ENCODE assay signal across 27 mouse cellular contexts in genomic region chr9:60077761-60078160, GRCm38 (mm10).
"Had no signal": no experiment of that assay in that cellular context is flagged by ENCODE, and none has a peak within 500 bp of the region (broad histone marks: within the 10 kb centered on the region; RNA-seq: fewer than 3 reads in every experiment).

No protein-coding gene starts in this region.

- H3K4me1 ChIP-seq: liver, embryonic 12.5 days; liver, embryonic 13.5 days; liver, embryonic 15.5 days; megakaryocyte, embryonic 14.5 days had no signal

- DNase-seq: left cerebral cortex, postnatal 4 days; liver; liver, embryonic 13.5 days; liver, postnatal 0 days; lung, adult 18-20 months; lung, adult 2 months; lung, embryonic 14.5 days; lung, postnatal 4 days; midbrain, embryonic 14.5 days had no signal

- H3K27ac ChIP-seq: left cerebral cortex, adult 2 months; limb, embryonic 10.5 days; limb, embryonic 12.5 days; limb, embryonic 13.5 days; limb, embryonic 15.5 days; liver, embryonic 12.5 days; liver, embryonic 13.5 days; liver, embryonic 14.5 days; liver, embryonic 15.5 days; lung, embryonic 15.5 days; macrophage; midbrain, embryonic 10.5 days; midbrain, embryonic 12.5 days; midbrain, embryonic 13.5 days; midbrain, embryonic 15.5 days; neural tube, embryonic 12.5 days; neural tube, embryonic 13.5 days had no signal

- H3K4me3 ChIP-seq: left cerebral cortex, adult 2 months; limb, embryonic 10.5 days; limb, embryonic 12.5 days; limb, embryonic 13.5 days; limb, embryonic 15.5 days; liver, embryonic 12.5 days; liver, embryonic 13.5 days; liver, embryonic 15.5 days; lung, embryonic 15.5 days; megakaryocyte, embryonic 14.5 days; midbrain, embryonic 10.5 days; midbrain, embryonic 12.5 days; midbrain, embryonic 13.5 days; midbrain, embryonic 15.5 days; myocyte; neural tube, embryonic 12.5 days; neural tube, embryonic 13.5 days had no signal

- H3K36me3 ChIP-seq: limb, embryonic 10.5 days; limb, embryonic 12.5 days; limb, embryonic 13.5 days; limb, embryonic 15.5 days; liver, embryonic 12.5 days; liver, embryonic 13.5 days; liver, embryonic 15.5 days; lung, embryonic 15.5 days; midbrain, embryonic 10.5 days; midbrain, embryonic 12.5 days; midbrain, embryonic 13.5 days; midbrain, embryonic 15.5 days; neural tube, embryonic 12.5 days; neural tube, embryonic 13.5 days had no signal

- H3K27me3 ChIP-seq: limb, embryonic 12.5 days; limb, embryonic 13.5 days; limb, embryonic 15.5 days; liver, embryonic 12.5 days; liver, embryonic 13.5 days; liver, embryonic 15.5 days; lung, embryonic 15.5 days; megakaryocyte, embryonic 14.5 days; midbrain, embryonic 12.5 days; midbrain, embryonic 13.5 days; midbrain, embryonic 15.5 days; neural tube, embryonic 12.5 days; neural tube, embryonic 13.5 days had no signal
